Mouse (Mus musculus) bone marrow, adult 2 months (tissue): ENCODE data around the gene Ostm1. TPM values are rescaled to one million over a fixed set of nuclear protein-coding genes. Genes with fewer than 3 reads are reported as not detected.

Experiments
- H3K27ac ChIP-seq: fragments of 200-500 bp; 2 replicates; pipeline ENCODE4 v1.5.1; 2012; ENCODE audit warnings: low read depth, mild to moderate bottlenecking, control low read depth, inconsistent platforms, low read length; ENCODE audit not compliant: control insufficient read depth, poor library complexity, insufficient read depth
- H3K4me1 ChIP-seq: fragments of 200-500 bp; 2 replicates; pipeline ENCODE4 v1.6.1; 2011; ENCODE audit warnings: low read length; ENCODE audit not compliant: control insufficient read depth, insufficient read depth
- H3K4me3 ChIP-seq: fragments of 200-500 bp; replicated peaks from 2 replicates; pipeline ENCODE3; 2011; ENCODE audit warnings: mild to moderate bottlenecking, low read depth, low read length, control low read depth; ENCODE audit not compliant: control insufficient read depth
- CTCF ChIP-seq: fragments of 200-500 bp; IDR thresholded peaks from 2 replicates; pipeline ENCODE4 v1.5.1; 2011; ENCODE audit warnings: low read length, control low read depth; ENCODE audit not compliant: control insufficient read depth, insufficient read depth
- POLR2A ChIP-seq: fragments of 200-500 bp; IDR thresholded peaks from 2 replicates; pipeline ENCODE4 v1.6.1; 2011; ENCODE audit warnings: low read depth, mild to moderate bottlenecking, control low read depth, low read length, borderline replicate concordance; ENCODE audit not compliant: control insufficient read depth
- WGBS: fragments of 180-500 bp; shearing (Covaris S2); methylation state at CpG from one replicate; pipeline ENCODE4 v1.1.7; 2018; 5-methylcytosine and 5-hydroxymethylcytosine counted together
- polyA plus RNA-seq: library from polyadenylated mRNA; stranded (reverse); fragments of >200 nt; gene quantifications from 2 replicates; pipeline ENCODE4 v1.2.4, GENCODE M21; 2011; ENCODE audit warnings: low replicate concordance; ENCODE audit not compliant: missing spikeins, insufficient read depth, insufficient read length

The Ostm1 gene
- polyA plus RNA-seq, 1 experiment = 16.3 TPM

GRCm38 (mm10) chr10:42572567-42572966 lies 11.1 kb upstream of the Ostm1 start:
- 3% methylated on average over 20 of the region's 20 CpGs for WGBS

DNA sequence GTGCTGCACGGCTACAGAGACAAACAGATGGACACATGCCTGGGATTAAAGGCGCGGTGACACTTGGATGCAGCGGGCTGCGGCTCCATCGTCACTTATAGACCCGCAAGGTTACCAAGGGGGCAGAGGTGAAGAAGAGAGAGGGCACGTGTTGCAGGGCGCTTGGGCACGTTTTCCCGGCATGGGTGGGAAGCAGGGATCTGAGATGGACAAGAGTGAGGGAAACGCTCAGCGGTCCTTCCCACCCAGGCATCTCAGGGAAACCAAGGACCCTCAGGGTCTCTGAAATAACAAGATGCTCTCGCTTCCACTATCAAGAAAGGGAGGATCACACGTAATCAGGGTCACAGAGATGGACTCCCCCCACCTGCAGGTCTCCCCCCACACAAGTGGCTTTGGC lies 10.7 kb upstream of the Ostm1 start:
- Histone ChIP-seq H3K27ac (no peak overlapping the region), H3K4me3 (no peak overlapping the region), H3K4me1 (no peaks in the 10 kb centered on the region)
- WGBS = 5% methylated on average over 15 of the region's 15 CpGs
- TF ChIP-seq CTCF = no peak
- TF ChIP-seq POLR2A = no peak

More at GRCm38 (mm10) chr10:42572567-42572966, 11.1 kb upstream of the Ostm1 start:
- Histone ChIP-seq H3K27ac (no peak overlapping the region), H3K4me3 (no peak overlapping the region), H3K4me1 (no peaks in the 10 kb centered on the region)
- TF ChIP-seq POLR2A = no peak
- no peak for TF ChIP-seq CTCF

DNA sequence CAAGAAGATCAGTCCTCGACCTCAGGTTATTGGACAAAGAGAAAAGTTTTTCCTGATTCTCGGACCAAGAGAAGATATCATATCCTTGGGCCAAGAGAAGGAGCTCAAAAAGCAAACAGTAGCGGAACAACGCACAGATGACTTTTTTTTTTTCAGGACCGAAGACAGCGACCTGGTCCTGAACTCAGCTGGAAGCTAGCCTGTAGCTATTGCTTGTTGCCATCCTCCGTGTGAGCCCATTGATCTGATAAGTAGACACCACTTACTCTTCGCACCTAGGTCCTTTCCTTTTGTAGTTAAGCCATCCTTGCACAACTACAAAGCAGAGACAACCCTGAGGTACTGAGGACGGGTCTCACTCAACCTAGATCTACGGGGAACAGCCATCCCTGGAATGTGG lies 9.0 kb upstream of the Ostm1 start:
- 8% methylated on average over 10 of the region's 10 CpGs for WGBS
- Histone ChIP-seq H3K4me1 (no peaks in the 10 kb centered on the region), H3K27ac (no peak overlapping the region), H3K4me3 (no peak overlapping the region)
- TF ChIP-seq CTCF = no peak
- TF ChIP-seq POLR2A = no peak

- H3K4me3 ChIP-seq = no peak overlapping the region
- H3K4me1 ChIP-seq = no peaks in the 10 kb centered on the region
- 10% methylated on average over 15 of the region's 15 CpGs for WGBS
- no peak overlapping the region for H3K27ac ChIP-seq
- no peak for TF ChIP-seq POLR2A
- no peak for TF ChIP-seq CTCF
Observed at GRCm38 (mm10) chr10:42577525-42578280, 5.9 kb upstream of the Ostm1 start.

DNA sequence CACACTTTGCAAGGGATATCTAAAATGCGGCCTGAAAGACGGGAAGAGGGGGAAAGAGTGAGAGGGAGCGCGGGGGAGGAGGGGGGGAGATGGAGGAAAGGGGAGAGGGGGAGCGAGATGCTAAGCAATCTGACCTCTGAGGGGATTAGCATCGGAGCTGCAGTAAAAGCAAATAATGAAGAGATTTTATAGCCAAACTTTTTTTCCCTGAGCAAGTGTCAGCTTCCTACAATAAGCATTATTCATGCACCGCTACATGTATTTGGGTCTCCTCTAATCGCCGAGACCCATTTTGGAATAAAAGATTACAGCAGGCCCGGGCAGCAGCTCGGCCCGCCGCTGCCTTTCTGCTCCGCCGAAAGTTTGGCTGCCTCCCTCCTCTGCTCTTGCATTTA lies 5.3 kb upstream of the Ostm1 start:
- H3K4me1 ChIP-seq = no peaks in the 10 kb centered on the region
- TF ChIP-seq POLR2A (no peak), CTCF (no peak)
- 6% methylated on average over 15 of the region's 15 CpGs for WGBS
- no peak overlapping the region for H3K27ac ChIP-seq
- no peak overlapping the region for H3K4me3 ChIP-seq

DNA sequence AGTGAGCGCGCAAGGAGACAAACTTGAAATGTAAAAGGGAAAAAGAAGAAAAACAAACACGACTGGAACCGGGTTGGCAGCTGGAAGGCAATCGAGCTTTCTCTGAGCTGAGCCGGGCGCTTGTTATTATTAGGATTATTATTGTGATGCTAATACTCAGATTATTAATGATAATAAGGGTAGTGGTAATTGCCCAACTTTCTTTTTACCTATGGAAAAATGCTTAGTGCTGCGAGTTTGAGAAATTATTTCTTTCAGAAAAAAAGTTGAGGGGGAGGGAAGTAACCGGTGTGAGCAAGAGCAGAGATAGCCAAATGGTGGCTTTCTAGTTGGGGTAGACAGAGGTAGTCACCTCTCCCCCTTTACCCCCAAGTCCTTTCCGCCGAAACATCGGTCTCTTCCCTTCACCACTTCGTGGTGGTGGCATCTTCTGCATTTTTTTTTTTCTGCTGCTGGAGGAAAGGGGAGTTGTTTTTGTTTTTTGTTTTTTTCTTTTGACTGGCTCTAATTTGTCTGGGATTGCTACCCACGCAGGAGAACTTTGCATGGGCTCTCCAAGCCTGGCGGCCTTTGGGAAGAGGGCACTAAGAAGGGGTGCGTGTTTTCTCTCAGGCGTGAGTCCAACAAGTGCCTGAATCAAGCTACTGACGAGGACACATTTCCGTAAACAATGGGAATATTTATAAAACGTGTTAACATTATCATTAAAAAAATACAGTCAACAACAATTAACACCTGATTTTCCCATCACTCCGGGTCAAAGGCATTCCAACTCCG lies 4.7 kb upstream of the Ostm1 start:
- WGBS = 5% methylated on average over 22 of the region's 22 CpGs
- no peak for TF ChIP-seq CTCF
- no peak for TF ChIP-seq POLR2A
- Histone ChIP-seq H3K27ac (no peak overlapping the region; the same call in 1 of the 2 replicates), H3K4me3 (no peak overlapping the region), H3K4me1 (no peaks in the 10 kb centered on the region; the same call in 1 of the 2 replicates)

DNA sequence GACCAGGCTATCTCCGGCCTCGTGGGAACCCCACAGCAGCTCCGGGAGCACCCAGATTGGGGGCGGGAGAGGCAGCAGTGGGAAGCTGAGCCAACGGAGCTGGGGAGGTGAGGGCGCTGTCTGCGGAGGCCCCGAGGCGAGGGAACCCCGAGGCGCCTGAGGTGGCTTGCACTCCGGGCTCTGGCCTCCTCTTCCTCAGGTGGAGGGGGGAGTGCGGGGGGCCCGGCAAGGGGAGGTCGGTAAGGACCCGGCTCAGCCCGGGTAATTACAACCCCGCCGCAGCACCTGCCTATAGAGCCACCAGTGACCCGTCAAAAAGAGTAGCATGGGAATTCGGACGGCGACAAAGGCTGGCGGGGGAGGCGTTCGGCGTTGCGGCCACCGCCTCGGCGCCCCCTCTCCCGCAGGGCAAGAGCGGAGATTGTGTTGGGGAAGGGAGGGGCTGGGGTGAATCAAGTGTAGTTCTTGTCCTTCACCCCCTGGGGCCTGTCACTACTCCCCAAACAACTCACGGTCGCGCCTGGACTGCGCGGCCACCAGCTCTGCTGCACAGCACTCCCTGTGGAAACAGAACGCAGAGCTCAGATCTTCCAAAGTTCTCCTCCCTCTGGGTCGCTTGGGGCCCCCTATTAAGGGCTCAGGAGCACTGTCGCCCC lies 4.0 kb upstream of the Ostm1 start:
- H3K4me3 ChIP-seq = no peak overlapping the region
- no peaks in the 10 kb centered on the region; the same call in 1 of the 2 replicates for H3K4me1 ChIP-seq
- TF ChIP-seq CTCF = no peak
- no peak for TF ChIP-seq POLR2A
- WGBS = 3% methylated on average over 41 of the region's 41 CpGs
- H3K27ac ChIP-seq = no peak overlapping the region; the same call in 1 of the 2 replicates

DNA sequence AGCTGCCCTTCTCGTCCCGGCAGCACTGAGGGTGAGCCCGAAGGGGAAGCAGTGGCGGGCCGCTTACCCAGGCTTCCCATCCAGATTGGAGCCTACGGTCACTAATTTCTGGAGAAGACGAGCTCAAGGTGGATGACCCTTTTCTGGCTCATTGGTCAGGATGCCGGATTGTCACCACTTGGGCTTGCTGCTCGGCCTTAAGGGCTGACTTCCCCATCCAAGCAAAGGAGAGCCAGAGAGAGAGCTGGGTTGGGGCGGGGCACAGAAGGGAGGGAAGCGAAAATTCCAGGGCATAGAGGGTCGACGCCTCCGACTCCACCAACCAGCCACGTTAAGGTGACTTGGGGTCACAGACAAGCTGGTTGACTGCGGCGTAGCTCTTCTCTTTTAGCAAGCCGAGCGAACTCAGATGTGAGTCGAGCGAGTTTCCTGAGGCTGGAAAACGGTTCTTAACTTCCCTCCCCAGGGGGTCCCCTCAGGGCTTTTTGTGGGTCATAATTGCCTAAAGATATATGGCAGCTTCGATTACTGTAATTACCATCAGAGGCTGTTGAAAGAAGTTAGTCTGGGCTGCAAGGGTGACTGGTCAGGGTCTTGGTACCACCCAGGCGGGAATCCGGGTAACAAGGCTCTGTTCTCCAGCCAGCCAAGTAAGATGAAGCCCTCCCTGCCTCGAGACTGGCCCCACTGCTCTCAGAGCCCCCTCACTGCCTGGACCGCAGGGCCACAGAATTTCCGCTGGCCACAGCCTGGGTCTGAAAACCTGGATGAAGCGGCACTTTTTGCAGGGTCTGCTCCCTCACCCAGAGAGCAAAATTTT lies 3.3 kb upstream of the Ostm1 start:
- H3K4me1 ChIP-seq = no peaks in the 10 kb centered on the region; the same call in 1 of the 2 replicates
- no peak overlapping the region for H3K4me3 ChIP-seq
- no peak for TF ChIP-seq CTCF
- TF ChIP-seq POLR2A = no peak
- WGBS = 6% methylated on average over 29 of the region's 29 CpGs
- no peak overlapping the region; the same call in 1 of the 2 replicates for H3K27ac ChIP-seq

GRCm38 (mm10) chr10:42580951-42581277 lies 2.7 kb upstream of the Ostm1 start:
- Histone ChIP-seq H3K4me3 (no peak overlapping the region), H3K27ac (no peak overlapping the region), H3K4me1 (no peaks in the 10 kb centered on the region; the same call in 1 of the 2 replicates)
- WGBS = 12% methylated on average over 7 of the region's 7 CpGs
- TF ChIP-seq CTCF (no peak), POLR2A (no peak)
